Mouse (Mus musculus) neural tube, embryonic 14.5 days (tissue): ENCODE results near the gene Dgcr2. TPM values are rescaled to one million over a fixed set of nuclear protein-coding genes. Genes with fewer than 3 reads are reported as not detected.

ENCODE experiments used
- ATAC-seq: fragments of 200-750 bp; cut with Nextera tagmentation; 2 replicates; pipeline ENCODE4 v1.8.0; 2017; ENCODE audit warnings: low read depth, mild to moderate bottlenecking, moderate TSS enrichment, moderate library complexity
- H3K27ac ChIP-seq: fragments of 300-500 bp; sonication (generic); 2 replicates; pipeline ENCODE4 v1.5.1; 2014; ENCODE audit warnings: low read depth, mild to moderate bottlenecking, control low read depth, low read length, moderate library complexity, mixed read lengths
- H3K27me3 ChIP-seq: fragments of 300-500 bp; sonication (generic); 2 replicates; pipeline ENCODE4 v1.6.1; 2014; ENCODE audit warnings: low read length; ENCODE audit not compliant: control insufficient read depth, insufficient read depth
- H3K36me3 ChIP-seq: fragments of 300-500 bp; sonication (generic); 2 replicates; pipeline ENCODE4 v1.6.1; 2014; ENCODE audit warnings: low read length, mixed read lengths; ENCODE audit not compliant: control insufficient read depth, insufficient read depth
- H3K4me1 ChIP-seq: fragments of 300-500 bp; sonication (generic); 2 replicates; pipeline ENCODE4 v1.6.1; 2014; ENCODE audit warnings: low read length; ENCODE audit not compliant: control insufficient read depth, insufficient read depth
- H3K4me2 ChIP-seq: fragments of 300-500 bp; sonication (generic); 2 replicates; pipeline ENCODE4 v1.6.1; 2014; ENCODE audit warnings: mild to moderate bottlenecking, low read depth, low read length, control low read depth
- H3K4me3 ChIP-seq: fragments of 300-500 bp; sonication (generic); 2 replicates; pipeline ENCODE4 v1.5.1; 2014; ENCODE audit warnings: low read depth, low read length, control low read depth, mixed read lengths
- H3K9ac ChIP-seq: fragments of 300-500 bp; sonication (generic); replicated peaks from 2 replicates; pipeline ENCODE4 v1.6.1; 2014; ENCODE audit warnings: low read depth, mild to moderate bottlenecking, control low read depth, low read length, mixed read lengths
- H3K9me3 ChIP-seq: fragments of 300-500 bp; sonication (generic); 2 replicates; pipeline ENCODE4 v1.6.1; 2016; ENCODE audit warnings: low read length; ENCODE audit not compliant: control insufficient read depth
- WGBS: fragments of 180-500 bp; shearing (Covaris S2); extraction: QIAGEN DNeasy Blood & Tissue Kit; methylation state at CpG from one replicate; pipeline ENCODE4 v1.1.7; 2014; 5-methylcytosine and 5-hydroxymethylcytosine counted together
- polyA plus RNA-seq: library from polyadenylated mRNA; unstranded; fragments of >200 nt; fragmentation: Nextera tagmentation; extraction: Ambion mirVana; gene quantifications from 2 replicates; pipeline ENCODE4 v1.2.1, GENCODE M21; 2014

Dgcr2 gene
- polyA plus RNA-seq, 1 experiment from 2014 or later, result 104 TPM

DNA sequence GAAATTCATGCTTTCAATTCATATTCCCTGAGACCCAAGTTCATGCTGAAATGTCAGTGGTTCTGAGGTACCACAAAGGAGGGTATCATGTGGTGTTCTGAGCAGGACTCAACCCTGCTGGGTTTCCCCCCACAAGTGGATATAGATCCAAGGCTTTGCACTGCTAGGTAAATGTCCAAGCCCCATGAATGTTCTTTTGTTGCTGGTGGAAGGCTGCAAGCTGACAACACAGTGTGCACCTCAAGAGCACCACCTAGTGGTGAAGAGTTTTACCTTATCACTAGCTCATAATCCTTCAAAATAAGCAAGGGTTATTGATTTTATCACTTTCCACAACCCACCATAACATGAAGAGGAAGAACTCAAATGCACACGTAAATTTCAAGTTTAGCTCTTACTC lies 49.4 kb downstream of the Dgcr2 start:
- Histone ChIP-seq H3K4me3 (no peak overlapping the region), H3K9ac (no peak overlapping the region), H3K4me1 (no peaks in the 10 kb centered on the region), H3K36me3 (peaks cover 62% of the 10 kb centered on the region), H3K4me2 (no peak overlapping the region), H3K27ac (0 out of 2 replicates have a peak overlapping the region, but pooled peaks have one; percentile 30), H3K9me3 (no peaks in the 10 kb centered on the region), H3K27me3 (no peaks in the 10 kb centered on the region)
- 20% methylated on average over 1 of the region's 1 CpGs for WGBS
- ATAC-seq, result peak; percentile 81; the same call in 1 of the 2 replicates

DNA sequence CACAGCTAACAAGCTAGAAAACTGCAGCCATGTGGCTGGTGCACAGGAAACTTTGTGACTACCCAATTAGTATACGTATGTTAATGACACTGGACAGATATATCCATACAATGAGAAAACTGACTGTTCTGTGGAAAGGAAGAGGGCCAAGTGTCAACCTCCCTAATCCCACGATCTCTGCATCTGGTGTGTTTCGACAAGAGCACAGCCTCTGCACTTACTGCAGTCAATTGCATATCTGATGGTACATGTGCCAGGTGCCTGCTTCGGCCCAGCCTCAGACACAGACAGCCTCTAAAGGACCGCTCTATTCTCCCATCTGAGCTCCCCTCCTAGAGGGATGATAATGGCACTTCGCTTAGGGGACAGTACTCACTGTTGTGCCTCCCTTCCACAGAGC lies 49.9 kb downstream of the Dgcr2 start:
- no peak for ATAC-seq
- Histone ChIP-seq H3K9ac (no peak overlapping the region), H3K27me3 (no peaks in the 10 kb centered on the region)

DNA sequence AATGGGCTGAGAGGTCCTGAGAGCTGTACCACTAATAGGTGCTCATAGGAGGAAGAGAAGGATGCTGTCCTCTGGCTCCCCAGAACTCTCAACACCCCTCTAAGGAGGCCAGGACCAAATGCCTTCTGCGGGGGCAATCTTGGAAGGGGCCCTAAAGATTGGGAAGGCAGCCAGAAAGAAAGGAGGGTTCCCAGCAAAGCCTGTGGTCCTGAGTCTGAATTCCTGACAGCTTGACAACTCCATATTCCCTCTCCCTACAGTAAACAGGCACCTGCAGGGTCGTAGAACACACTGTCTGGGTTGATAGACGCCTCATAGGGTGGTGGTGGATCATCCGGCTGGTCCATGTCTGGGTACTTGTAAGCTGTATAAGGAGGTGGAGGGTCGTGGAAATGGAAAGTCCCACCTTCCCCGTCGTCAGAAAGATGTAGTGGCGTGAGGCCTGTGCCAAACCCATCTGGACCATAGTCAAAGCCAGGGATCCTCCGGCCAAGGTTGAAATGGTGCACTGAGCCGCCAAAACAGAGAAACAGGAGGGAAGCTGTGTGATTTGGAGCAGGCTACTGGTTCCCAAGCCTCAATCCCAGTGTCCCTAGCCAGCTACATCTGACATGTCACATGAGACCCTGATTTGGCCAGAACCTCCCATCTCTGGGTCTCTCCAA lies 54.5 kb downstream of the Dgcr2 start:
- Histone ChIP-seq H3K9ac (no peak overlapping the region), H3K4me3 (no peak overlapping the region), H3K9me3 (no peaks in the 10 kb centered on the region), H3K27me3 (no peaks in the 10 kb centered on the region), H3K4me2 (no peak overlapping the region), H3K4me1 (no peaks in the 10 kb centered on the region), H3K36me3 (peaks cover 76% of the 10 kb centered on the region), H3K27ac (no peak overlapping the region)
- ATAC-seq, result no peak
- 95% methylated on average over 10 of the region's 10 CpGs for WGBS

More for the DNA sequence above, 49.9 kb downstream of the Dgcr2 start:
- H3K4me1 ChIP-seq, result no peaks in the 10 kb centered on the region
- H3K36me3 ChIP-seq, result peaks cover 65% of the 10 kb centered on the region
- WGBS, result 96% methylated on average over 6 of the region's 6 CpGs
- no peak overlapping the region for H3K27ac ChIP-seq
- no peak overlapping the region for H3K4me2 ChIP-seq
- no peaks in the 10 kb centered on the region for H3K9me3 ChIP-seq
- H3K4me3 ChIP-seq, result no peak overlapping the region

DNA sequence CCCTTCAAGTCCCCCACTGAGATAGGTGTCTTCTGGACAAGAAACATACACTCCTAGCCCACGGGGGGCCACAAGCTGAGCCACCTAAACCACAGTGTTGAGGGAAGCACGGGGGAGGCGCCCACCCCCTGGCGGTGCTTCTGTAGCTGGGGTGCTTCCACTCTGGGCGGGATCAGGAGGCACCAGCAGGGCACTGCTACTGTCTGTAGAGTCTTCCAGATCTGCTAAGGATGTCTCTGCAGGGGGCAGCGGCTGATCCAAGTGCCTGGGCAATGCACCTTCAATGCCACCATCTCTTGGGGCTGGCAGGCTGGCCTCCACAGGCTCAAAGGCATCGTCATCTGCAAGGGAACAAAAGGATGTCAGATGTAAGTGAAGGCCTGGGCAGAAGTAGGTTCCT lies 55.9 kb downstream of the Dgcr2 start:
- no peak for ATAC-seq
- WGBS, result 98% methylated on average over 7 of the region's 7 CpGs
- peaks cover 64% of the 10 kb centered on the region for H3K36me3 ChIP-seq

DNA sequence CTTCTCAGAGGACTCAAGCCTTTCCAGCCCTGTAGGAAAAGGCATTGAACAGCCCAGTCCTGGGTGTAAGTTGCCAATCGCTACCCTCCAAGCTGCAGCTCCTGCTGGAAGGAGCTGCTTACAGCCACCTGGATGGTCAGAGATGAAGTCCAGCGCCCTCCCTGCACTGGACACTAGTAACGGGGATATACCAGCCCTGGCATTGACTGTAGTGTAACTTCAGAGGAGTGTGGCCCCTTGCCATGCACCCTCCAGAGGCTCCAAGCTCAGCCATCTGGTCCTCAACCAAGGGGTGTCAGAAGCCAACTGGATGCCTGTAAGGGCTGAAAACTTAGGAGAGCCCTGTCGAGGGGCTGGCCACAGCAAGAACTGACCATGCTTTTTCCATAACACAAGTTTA lies 58.4 kb downstream of the Dgcr2 start:
- H3K27ac ChIP-seq, result no peak overlapping the region
- ATAC-seq, result no peak
- 89% methylated on average over 4 of the region's 4 CpGs for WGBS
- H3K4me1 ChIP-seq, result no peaks in the 10 kb centered on the region; the same call in 1 of the 2 replicates
- peaks cover 42% of the 10 kb centered on the region for H3K36me3 ChIP-seq
- no peak overlapping the region for H3K9ac ChIP-seq
- H3K9me3 ChIP-seq, result no peaks in the 10 kb centered on the region
- no peak overlapping the region for H3K4me2 ChIP-seq
- no peak overlapping the region for H3K4me3 ChIP-seq
- peaks cover 6% of the 10 kb centered on the region; the same call in 1 of the 2 replicates for H3K27me3 ChIP-seq

More for the DNA sequence above, 55.9 kb downstream of the Dgcr2 start:
- Histone ChIP-seq H3K27me3 (no peaks in the 10 kb centered on the region), H3K4me2 (no peak overlapping the region), H3K4me1 (no peaks in the 10 kb centered on the region), H3K4me3 (no peak overlapping the region), H3K9ac (no peak overlapping the region), H3K9me3 (no peaks in the 10 kb centered on the region), H3K27ac (no peak overlapping the region)

DNA sequence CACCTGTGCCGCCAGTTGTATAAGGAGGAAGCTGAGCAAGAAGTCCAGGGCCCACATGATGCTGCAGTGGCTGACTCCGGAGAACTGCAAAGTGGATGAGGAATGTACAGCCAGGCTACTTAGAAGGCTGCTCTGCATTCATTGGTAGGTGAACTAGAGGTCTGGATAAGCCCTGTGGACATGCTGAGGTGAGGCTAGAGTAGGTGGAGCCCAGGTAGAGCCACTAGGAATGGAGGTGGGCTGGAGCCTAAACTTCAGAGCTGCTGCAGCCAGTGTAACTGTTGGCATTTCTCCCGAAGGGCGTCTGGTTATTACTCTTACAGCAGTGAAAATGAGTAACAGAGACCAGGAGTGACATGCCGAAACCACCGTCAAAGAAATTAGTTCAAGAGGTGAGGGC lies 60.3 kb downstream of the Dgcr2 start, which contains the start of gene Car15:
Gene Car15 (minus strand): TSS at position 314 of the 400 bp plus-strand sequence.
- Histone ChIP-seq H3K36me3 (peaks cover 23% of the 10 kb centered on the region), H3K4me2 (no peak within 1 kb of the TSS), H3K9ac (no peak within 1 kb of the TSS), H3K4me1 (peaks cover 2% of the 10 kb centered on the region; the same call in 1 of the 2 replicates), H3K9me3 (no peaks in the 10 kb centered on the region), H3K4me3 (no peak within 1 kb of the TSS), H3K27ac (no peak within 1 kb of the TSS), H3K27me3 (peaks cover 6% of the 10 kb centered on the region; the same call in 1 of the 2 replicates)
- 83% methylated on average over 6 of the region's 6 CpGs for WGBS
- no peak for ATAC-seq

DNA sequence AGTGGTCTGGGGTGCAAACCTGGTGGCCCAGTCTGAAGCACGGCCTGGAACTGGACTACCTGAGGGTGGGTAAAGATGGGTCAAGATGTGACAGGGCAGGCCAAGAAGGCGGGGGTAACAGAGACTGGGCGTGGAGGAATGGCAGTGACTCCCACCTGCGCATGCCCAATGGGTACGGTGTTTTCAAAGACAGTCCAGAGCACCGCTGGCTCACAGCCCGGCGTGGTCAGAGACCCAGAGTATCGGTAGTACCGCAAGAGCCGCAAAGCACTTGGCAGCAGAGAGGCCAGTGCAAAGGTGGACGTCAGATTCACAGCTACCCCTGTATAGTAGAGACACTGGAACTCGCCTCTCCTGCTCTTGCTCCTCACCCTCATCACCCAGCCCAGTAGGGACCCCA lies 62.9 kb downstream of the Dgcr2 start:
- Histone ChIP-seq H3K4me3 (no peak overlapping the region), H3K27me3 (peaks cover 17% of the 10 kb centered on the region), H3K9me3 (no peaks in the 10 kb centered on the region), H3K27ac (no peak overlapping the region), H3K4me2 (0 out of 2 replicates have a peak overlapping the region, but pooled peaks have one; percentile 4), H3K36me3 (no peaks in the 10 kb centered on the region), H3K9ac (no peak overlapping the region), H3K4me1 (peaks cover 7% of the 10 kb centered on the region; the same call in 1 of the 2 replicates)
- no peak for ATAC-seq
- 50% methylated on average over 13 of the region's 13 CpGs for WGBS

DNA sequence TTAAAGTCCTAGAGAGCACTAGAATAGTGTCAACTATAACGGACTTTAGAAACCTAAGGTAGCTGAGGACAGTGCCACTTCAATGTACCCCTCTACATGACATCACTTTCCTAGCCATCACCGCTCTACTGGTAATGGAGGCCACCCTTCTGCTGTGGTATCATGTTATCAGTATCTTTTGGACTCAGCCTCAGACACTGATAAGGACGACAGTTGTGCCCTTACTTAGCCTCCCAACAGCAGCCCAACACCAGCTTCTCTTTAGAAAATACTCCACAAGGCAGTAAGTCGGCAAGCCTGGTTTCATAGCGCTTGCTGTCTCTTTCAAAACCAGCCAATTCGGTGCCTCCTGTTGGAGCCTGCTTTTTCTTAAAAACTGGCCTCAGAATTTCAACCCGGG lies 63.8 kb downstream of the Dgcr2 start:
- Histone ChIP-seq H3K4me2 (peak overlapping the region; percentile 79), H3K27me3 (peaks cover 17% of the 10 kb centered on the region), H3K4me1 (peaks cover 7% of the 10 kb centered on the region; the same call in 1 of the 2 replicates), H3K36me3 (no peaks in the 10 kb centered on the region), H3K4me3 (peak overlapping the region; percentile 58), H3K9ac (peak overlapping the region; percentile 86), H3K9me3 (no peaks in the 10 kb centered on the region), H3K27ac (peak overlapping the region; percentile 93)
- ATAC-seq, result no peak
- 48% methylated on average over 7 of the region's 7 CpGs for WGBS

DNA sequence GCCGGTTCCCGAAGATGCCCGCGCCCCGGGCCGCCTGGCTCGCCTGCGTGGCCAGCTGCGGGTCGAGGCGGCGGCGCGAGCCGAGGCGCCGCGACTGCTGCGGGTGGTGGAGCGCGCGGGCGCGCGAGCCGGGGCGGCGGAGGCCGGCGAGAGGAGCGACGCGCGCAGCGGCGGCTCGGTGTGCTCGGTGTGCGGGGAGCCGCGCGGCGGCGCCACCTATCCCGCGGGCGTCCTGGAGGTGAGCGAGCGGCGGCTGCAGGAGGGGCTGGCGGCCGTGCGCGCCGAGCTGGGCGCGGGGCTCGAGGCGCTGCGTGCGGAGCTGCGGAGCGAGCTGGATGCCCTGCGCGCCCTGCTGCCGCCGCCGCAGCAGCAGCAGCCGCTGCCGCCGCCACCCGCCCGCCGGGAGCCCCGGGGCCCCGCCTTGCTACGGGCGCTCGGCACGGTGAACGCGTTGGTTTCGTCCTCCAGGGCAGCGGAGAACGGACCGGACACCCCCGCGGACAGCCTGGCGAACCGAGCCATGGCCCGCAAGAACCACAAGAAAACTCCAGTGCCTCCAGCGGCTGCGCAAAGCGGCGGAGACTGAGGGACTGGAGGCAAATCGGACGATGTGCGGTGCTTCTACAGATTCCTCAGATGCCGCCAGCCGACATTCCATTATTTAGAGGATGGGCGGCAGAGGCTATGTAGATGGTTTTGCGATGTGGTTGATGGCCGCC lies 64.5 kb downstream of the Dgcr2 start:
- under 1% methylated on average over 86 of the region's 103 CpGs for WGBS
- H3K4me3 ChIP-seq, result peak overlapping the region; percentile 58
- ATAC-seq, result peak; percentile 78

More for the DNA sequence above, 64.5 kb downstream of the Dgcr2 start:
- peaks cover 7% of the 10 kb centered on the region; the same call in 1 of the 2 replicates for H3K4me1 ChIP-seq
- peak overlapping the region; percentile 79 for H3K4me2 ChIP-seq
- peak overlapping the region; percentile 93 for H3K27ac ChIP-seq
- H3K27me3 ChIP-seq, result peaks cover 17% of the 10 kb centered on the region
- no peaks in the 10 kb centered on the region for H3K9me3 ChIP-seq
- peak overlapping the region; percentile 86 for H3K9ac ChIP-seq
- H3K36me3 ChIP-seq, result no peaks in the 10 kb centered on the region
